Mouse (Mus musculus): ENCODE data around the gene Ppid.

The Ppid gene
- long read RNA-seq, experiment 1, transcript Ppid-201 (10 exons, 1,752 nt): major isoform, 71 of 84 reads
- long read RNA-seq, experiment 1, partial matches to known transcripts: 6 of 84 reads
- long read RNA-seq, experiment 1, other reads (novel, unspliced or antisense): 5 of 84 reads
- long read RNA-seq, experiment 2, transcript Ppid-201 (10 exons, 1,752 nt): major isoform, 114 of 124 reads
- long read RNA-seq, experiment 2, partial matches to known transcripts: 4 of 124 reads
- long read RNA-seq, experiment 2, other reads (novel, unspliced or antisense): 6 of 124 reads

- intact Hi-C loops (cut with DNase I): loop anchor here (10.0 kb wide), 1 partner anchor 506 kb away; no protein-coding TSS in a partner anchor
Observed at GRCm38 (mm10) chr3:79590863-79591792, at the start of gene Ppid. Gene Ppid (plus strand): TSS chr3:79591342.

- intact Hi-C loops (cut with DNase I): no loop called here
Observed at GRCm38 (mm10) chr3:79542585-79542984, 48.6 kb upstream of the Ppid start.

- intact Hi-C loops (cut with DNase I): no loop called here
Observed at GRCm38 (mm10) chr3:79548681-79549437, 42.3 kb upstream of the Ppid start.

GRCm38 (mm10) chr3:79549751-79550393 lies 41.3 kb upstream of the Ppid start:
- intact Hi-C loops (cut with DNase I): no loop called here

- intact Hi-C loops (cut with DNase I): no loop called here
Observed at GRCm38 (mm10) chr3:79551826-79552552, 39.2 kb upstream of the Ppid start.

- intact Hi-C loops (cut with DNase I): no loop called here
Observed at GRCm38 (mm10) chr3:79553779-79554178, 37.4 kb upstream of the Ppid start.

GRCm38 (mm10) chr3:79555061-79555460 lies 36.1 kb upstream of the Ppid start:
- intact Hi-C loops (cut with DNase I): no loop called here

- intact Hi-C loops (cut with DNase I): no loop called here
Observed at GRCm38 (mm10) chr3:79559021-79559772, 31.9 kb upstream of the Ppid start.

GRCm38 (mm10) chr3:79559773-79560045 lies 31.4 kb upstream of the Ppid start:
- intact Hi-C loops (cut with DNase I): loop anchor here (10.0 kb wide), 2 partner anchors 45 to 275 kb away; partner anchors contain the start of gene Rapgef2

GRCm38 (mm10) chr3:79560555-79560954 lies 30.6 kb upstream of the Ppid start:
- intact Hi-C loops (cut with DNase I): loop anchor here (10.0 kb wide), 2 partner anchors 46 to 276 kb away; partner anchors contain the start of gene Rapgef2

GRCm38 (mm10) chr3:79561784-79562715 lies 29.1 kb upstream of the Ppid start:
- intact Hi-C loops (cut with DNase I): loop anchor here (10.0 kb wide), 2 partner anchors 47 to 277 kb away; partner anchors contain the start of gene Rapgef2

GRCm38 (mm10) chr3:79563511-79563910 lies 27.6 kb upstream of the Ppid start:
- intact Hi-C loops (cut with DNase I): loop anchor here (10.0 kb wide), 2 partner anchors 49 to 279 kb away; partner anchors contain the start of gene Rapgef2

GRCm38 (mm10) chr3:79564875-79565606 lies 26.1 kb upstream of the Ppid start:
- intact Hi-C loops (cut with DNase I): loop anchor here (10.0 kb wide), 2 partner anchors 50 to 280 kb away; partner anchors contain the start of gene Rapgef2

GRCm38 (mm10) chr3:79566716-79567691 lies 24.1 kb upstream of the Ppid start:
- intact Hi-C loops (cut with DNase I): loop anchor here (10.0 kb wide), 2 partner anchors 52 to 282 kb away; partner anchors contain the start of gene Rapgef2

- intact Hi-C loops (cut with DNase I): loop anchor here (10.0 kb wide), 2 partner anchors 53 to 283 kb away; partner anchors contain the start of gene Rapgef2
Observed at GRCm38 (mm10) chr3:79567703-79568362, 23.3 kb upstream of the Ppid start, which contains the start of gene Fnip2. Gene Fnip2 (minus strand): TSS chr3:79567796.
